Mouse (Mus musculus) G1E (cell line): ENCODE measurements around the gene Cdh13.

ENCODE experiments used
- CTCF ChIP-seq: IDR thresholded peaks from 2 replicates; pipeline ENCODE4 v1.5.1; 2012; ENCODE audit warnings: low read depth, low read length, inconsistent platforms, mixed read lengths
- TAL1 ChIP-seq: conservative IDR thresholded peaks from 2 replicates; pipeline ENCODE4 v1.6.1; 2012; ENCODE audit warnings: low read depth, low read length, inconsistent platforms, mixed read lengths

GRCm38 (mm10) chr8:119057876-119058275, 774.3 kb downstream of the Cdh13 start:
- no peak for TF ChIP-seq CTCF
- TF ChIP-seq TAL1: no peak
